Mouse (Mus musculus) liver (tissue): Measurements from ENCODE around the gene Myh7.
"Not testable (repeated sequence)": the region's sequence is repeated elsewhere in the genome, so short reads cannot be mapped to it uniquely, and the experiment has no call there.

Source experiments
- DNase-seq: peaks from one replicate; pipeline ENCODE4 v3.0.0-alpha.2; 2020; ENCODE audit warnings: mixed read lengths

Gene Myh7

GRCm38 (mm10) chr14:54967874-54968273 lies 26.6 kb downstream of the Myh7 start:
- DNase-seq, result no peak

- no peak for DNase-seq
Measured at GRCm38 (mm10) chr14:54966320-54966977, 28.0 kb downstream of the Myh7 start, which contains the start of gene Myh6. Myh6 (minus strand) TSS chr14:54966927.

GRCm38 (mm10) chr14:54965631-54966030 lies 28.8 kb downstream of the Myh7 start:
- no peak for DNase-seq

DNA sequence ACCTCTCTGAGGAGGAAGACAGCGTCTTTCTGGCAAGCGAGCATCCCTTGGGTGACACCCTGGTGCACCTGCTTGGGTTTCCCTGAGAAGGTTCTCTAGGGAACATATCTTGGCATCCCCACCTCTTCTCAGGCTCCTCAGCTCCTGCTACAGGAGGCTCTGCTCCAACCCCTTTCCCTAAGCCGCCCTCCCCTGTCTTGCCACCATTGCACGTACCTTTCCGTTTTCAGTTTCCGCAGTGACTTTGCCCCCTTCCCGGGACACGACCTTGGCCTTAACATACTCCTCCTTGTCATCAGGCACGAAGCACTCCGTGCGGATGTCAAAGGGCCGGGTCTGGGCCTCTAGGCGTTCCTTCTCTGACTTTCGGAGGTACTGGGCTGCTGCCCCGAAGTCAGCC lies 29.4 kb downstream of the Myh7 start:
- DNase-seq, result no peak

- no peak for DNase-seq
Measured at GRCm38 (mm10) chr14:54963727-54964126, 30.7 kb downstream of the Myh7 start.

DNA sequence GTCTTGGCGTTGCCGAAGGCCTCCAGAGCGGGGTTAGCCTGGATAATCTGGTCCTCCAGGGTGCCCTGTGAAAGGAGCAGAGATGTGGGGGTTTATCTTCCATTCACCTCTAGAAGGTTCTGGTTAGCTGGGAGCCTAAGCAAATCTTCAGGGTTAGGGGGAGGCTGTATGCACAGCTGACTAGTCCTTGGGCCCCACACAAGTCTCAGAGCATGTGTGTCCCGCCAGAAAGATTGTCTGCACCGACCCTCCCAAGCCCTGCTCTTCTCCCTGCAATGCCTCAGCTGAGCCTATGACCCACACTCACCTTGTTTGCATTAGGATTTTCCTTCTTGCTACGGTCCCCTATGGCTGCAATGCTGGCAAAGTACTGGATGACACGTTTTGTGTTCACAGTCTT lies 31.7 kb downstream of the Myh7 start:
- no peak for DNase-seq

- no peak for DNase-seq
Measured at GRCm38 (mm10) chr14:54961487-54961886, 32.9 kb downstream of the Myh7 start.

GRCm38 (mm10) chr14:54960769-54961168 lies 33.7 kb downstream of the Myh7 start:
- DNase-seq, result no peak

DNA sequence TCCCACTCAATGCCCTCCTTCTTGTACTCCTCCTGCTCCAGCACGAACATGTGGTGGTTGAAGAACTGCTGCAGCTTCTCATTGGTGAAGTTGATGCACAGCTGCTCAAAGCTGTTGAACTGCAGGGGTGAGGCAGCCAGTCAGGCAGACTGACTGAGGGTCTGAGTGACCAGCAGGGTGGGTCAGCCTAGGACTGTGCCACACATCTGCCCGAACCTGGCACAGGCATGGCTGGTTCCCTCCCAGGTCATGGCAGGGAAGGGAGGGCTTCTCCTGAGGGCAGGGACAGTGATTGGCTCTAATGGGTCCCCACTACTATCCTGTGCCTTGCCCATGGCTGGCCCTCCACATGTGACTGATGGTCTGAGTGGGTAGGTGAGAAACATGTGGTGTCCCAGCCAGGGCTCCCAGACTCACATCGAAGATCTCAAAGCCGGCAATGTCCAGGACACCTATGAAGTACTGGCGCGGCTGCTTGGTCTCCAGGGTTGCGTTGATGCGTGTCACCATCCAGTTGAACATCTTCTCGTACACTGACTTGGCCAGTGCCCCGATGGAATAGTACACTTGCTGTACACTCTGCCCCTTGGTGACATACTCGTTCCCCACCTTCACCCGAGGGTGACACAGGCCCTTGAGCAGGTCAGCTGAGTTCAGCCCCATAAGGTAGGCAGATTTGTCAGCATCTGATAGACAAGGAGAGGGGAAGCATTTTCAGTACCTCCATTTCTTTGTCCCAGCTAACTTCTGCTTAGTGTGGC lies 34.4 kb downstream of the Myh7 start:
- DNase-seq, result not testable (repeated sequence)

- no peak for DNase-seq
Measured at GRCm38 (mm10) chr14:54959197-54959596, 35.2 kb downstream of the Myh7 start.

DNA sequence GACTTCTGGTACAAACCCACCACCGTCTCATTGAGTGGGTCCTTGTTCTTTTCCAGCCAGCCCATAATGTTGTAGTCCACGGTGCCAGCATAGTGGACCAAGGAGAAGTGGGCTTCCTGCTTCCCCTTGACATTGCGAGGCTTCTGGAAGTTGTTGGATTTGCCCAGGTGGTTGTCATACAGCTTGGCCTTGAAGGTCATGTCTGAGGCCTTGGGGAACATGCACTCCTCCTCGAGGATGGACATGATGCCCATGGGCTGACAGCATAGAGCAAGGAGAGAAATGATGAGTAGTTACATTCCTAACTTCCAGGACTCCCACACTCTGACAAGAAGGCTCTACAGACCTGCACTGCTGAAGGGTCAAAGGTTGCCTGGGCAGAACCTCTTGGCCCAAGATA lies 35.9 kb downstream of the Myh7 start:
- no peak for DNase-seq

GRCm38 (mm10) chr14:54956533-54956932 lies 37.9 kb downstream of the Myh7 start:
- no peak for DNase-seq

GRCm38 (mm10) chr14:54955481-54955880 lies 38.9 kb downstream of the Myh7 start:
- no peak for DNase-seq

DNA sequence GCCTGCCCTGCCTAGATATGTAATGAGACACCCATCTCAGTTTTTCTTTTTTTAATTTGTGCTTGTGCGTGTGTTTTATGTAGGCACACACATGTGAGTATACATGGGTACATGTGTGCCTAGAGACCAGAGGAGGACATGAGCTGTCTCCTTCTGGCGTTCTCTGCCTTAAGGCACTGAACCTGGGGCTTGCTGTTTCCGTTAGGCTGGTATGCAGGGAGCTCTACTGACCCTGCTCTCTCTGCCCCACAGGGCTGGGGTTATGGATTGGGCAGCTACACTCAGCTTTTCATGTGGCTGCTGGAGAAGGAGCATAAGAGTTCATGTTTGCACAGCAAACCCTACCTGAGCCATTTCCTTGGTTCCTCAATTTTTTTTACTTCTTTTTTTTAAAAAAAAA lies 40.0 kb downstream of the Myh7 start:
- no peak for DNase-seq

DNA sequence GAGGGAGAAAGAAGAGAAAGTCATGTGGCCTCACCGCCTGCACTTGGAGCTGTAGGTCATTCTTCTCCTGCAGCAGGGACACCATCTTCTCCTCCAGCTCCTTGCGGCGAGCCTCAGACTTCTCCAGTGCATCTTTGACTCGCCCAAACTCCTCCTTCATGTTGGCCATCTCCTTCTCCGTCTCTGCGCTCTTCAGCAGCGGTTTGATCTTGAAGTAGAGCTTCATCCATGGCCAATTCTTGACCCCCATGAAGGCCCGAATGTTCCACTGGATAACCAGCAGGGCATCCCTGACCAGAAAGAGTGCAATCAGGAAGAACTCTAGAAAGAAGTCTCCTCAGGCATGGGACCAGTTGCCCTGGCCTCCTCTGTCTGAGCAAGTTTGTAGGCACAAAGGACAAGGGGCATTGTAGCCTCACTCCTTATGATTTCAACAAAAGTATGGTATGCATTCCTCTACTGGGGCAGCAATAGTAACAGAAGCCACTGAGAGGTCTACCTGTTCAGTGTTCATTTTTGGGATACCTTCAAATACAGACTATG lies 40.7 kb downstream of the Myh7 start:
- no peak for DNase-seq

DNA sequence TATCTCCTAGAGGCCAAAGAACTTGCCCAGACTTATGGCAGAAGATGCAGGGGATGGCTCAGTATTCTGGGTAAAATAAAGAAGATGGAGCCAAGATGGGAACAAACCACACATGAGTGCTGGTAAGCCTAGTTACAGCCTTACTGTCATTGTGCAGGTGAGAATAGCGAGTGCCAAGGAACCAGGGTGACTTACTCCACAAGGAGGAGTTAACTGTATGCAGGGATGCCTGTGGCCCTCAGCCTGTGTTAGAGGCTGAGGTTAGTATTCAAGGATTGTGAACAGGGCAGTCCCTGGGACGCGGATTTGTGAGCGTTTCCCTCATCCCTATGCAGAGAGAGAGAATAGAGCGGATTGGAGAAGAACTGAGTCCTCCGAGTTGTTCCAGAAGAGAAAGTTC lies 42.8 kb downstream of the Myh7 start:
- DNase-seq, result no peak

DNA sequence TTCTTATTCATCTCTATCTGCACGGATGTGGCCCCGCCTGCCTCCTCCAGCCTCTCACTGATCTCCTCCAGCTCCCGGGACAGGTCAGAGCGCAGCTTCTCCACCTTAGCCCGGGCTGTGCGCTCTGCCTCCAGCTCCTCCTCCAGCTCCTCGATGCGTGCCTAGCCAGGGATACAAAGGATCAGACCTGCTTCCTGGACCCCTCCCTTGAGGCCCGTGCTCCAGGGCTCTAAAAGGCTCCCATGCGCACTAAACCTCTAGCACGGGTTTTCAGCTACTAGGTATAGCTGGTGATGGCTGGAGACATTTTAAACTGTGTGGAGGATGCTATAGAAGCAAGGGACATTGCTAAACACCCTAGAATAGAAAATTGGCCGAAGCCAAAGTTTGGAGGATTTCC lies 43.9 kb downstream of the Myh7 start:
- DNase-seq, result no peak

GRCm38 (mm10) chr14:54948781-54949180 lies 45.6 kb downstream of the Myh7 start:
- DNase-seq, result no peak

- DNase-seq, result not testable (repeated sequence)
Measured at GRCm38 (mm10) chr14:54947008-54947407, 47.4 kb downstream of the Myh7 start.

GRCm38 (mm10) chr14:54945975-54946704 lies 48.3 kb downstream of the Myh7 start:
- DNase-seq, result no peak

- no peak for DNase-seq
Measured at GRCm38 (mm10) chr14:54944939-54945338, 49.5 kb downstream of the Myh7 start.

- no peak for DNase-seq
Measured at GRCm38 (mm10) chr14:54943971-54944370, 50.5 kb downstream of the Myh7 start.

DNA sequence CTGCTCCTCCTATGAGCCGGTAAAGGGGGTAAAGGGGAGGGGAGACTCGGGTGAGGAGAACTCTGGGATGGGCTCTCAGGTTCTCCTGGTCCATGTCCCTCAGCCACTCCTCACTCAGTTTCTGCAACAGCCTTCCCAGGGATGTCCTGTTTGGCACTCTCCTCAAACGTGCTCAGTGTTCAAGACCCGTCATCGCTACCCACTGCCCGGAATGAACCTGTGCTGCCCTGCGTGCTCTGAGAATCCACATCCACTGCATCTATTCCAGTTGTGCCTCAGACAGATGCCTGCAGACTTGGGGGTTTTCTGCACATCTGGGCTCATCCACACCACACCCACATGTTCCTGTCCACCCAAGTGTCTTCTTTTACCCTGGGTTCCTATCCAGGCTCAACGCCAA lies 51.9 kb downstream of the Myh7 start:
- no peak for DNase-seq
